Mouse (Mus musculus) liver, postnatal 0 days (tissue): ENCODE measurements around the gene Susd4. TPM values are rescaled to one million over a fixed set of nuclear protein-coding genes. Genes with fewer than 3 reads are reported as not detected.

Experiments
- ATAC-seq: fragments of 200-750 bp; cut with Nextera tagmentation; 2 replicates; pipeline ENCODE4 v1.8.0; 2017; ENCODE audit warnings: mild to moderate bottlenecking, moderate library complexity
- DNase-seq: peaks from one replicate; pipeline ENCODE4 v3.0.0-alpha.2; 2016
- H3K27ac ChIP-seq: fragments of 300-500 bp; sonication (generic); 2 replicates; pipeline ENCODE4 v1.5.1; 2014; ENCODE audit warnings: antibody characterized with exemption, moderate library complexity, mild to moderate bottlenecking, low read depth
- H3K27me3 ChIP-seq: fragments of 300-500 bp; sonication (generic); 2 replicates; pipeline ENCODE4 v1.6.1; 2014; ENCODE audit warnings: low read length, control low read depth, mixed read lengths; ENCODE audit not compliant: insufficient read depth
- H3K36me3 ChIP-seq: fragments of 300-500 bp; sonication (generic); replicated peaks from 2 replicates; pipeline ENCODE4 v1.6.1; 2014; ENCODE audit warnings: mild to moderate bottlenecking, control low read depth, low read length, moderate library complexity, mixed read lengths; ENCODE audit not compliant: insufficient read depth
- H3K4me1 ChIP-seq: fragments of 300-500 bp; sonication (generic); 2 replicates; pipeline ENCODE4 v1.6.1; 2014; ENCODE audit warnings: antibody characterized with exemption, mild to moderate bottlenecking, control low read depth; ENCODE audit not compliant: insufficient read depth
- H3K4me2 ChIP-seq: fragments of 300-500 bp; sonication (generic); 2 replicates; pipeline ENCODE4 v1.6.1; 2014; ENCODE audit warnings: low read depth, mild to moderate bottlenecking, low read length, moderate library complexity, mixed read lengths
- H3K4me3 ChIP-seq: fragments of 300-500 bp; sonication (generic); 2 replicates; pipeline ENCODE4 v1.5.1; 2014; ENCODE audit warnings: low read depth, low read length
- H3K9ac ChIP-seq: fragments of 300-500 bp; sonication (generic); replicated peaks from 2 replicates; pipeline ENCODE4 v1.6.1; 2014; ENCODE audit warnings: mild to moderate bottlenecking, moderate library complexity
- H3K9me3 ChIP-seq: fragments of 300-500 bp; sonication (generic); 2 replicates; pipeline ENCODE4 v1.6.1; 2016; ENCODE audit warnings: mild to moderate bottlenecking, control low read depth, low read length, mixed read lengths
- CTCF ChIP-seq: sonication (generic); IDR thresholded peaks from 2 replicates; pipeline ENCODE4 v1.5.1; 2016; ENCODE audit warnings: antibody characterized with exemption, low read depth
- EP300 ChIP-seq: IDR thresholded peaks from 2 replicates; pipeline ENCODE4 v1.6.1; 2016; ENCODE audit warnings: antibody characterized with exemption, low read depth, mild to moderate bottlenecking
- WGBS: fragments of 180-500 bp; shearing (Covaris S2); extraction: QIAGEN DNeasy Blood & Tissue Kit; methylation state at CpG from one replicate; pipeline ENCODE4 v1.1.7; 2014; ENCODE audit not compliant: insufficient replicate concordance; 5-methylcytosine and 5-hydroxymethylcytosine counted together
- polyA plus RNA-seq: library from polyadenylated mRNA; unstranded; fragments of >200 nt; fragmentation: Nextera tagmentation; extraction: Ambion mirVana; gene quantifications from 2 replicates; pipeline ENCODE4 v1.2.1, GENCODE M21; 2015

Gene Susd4
- polyA plus RNA-seq, 1 experiment from 2014 or later: 1.9 TPM

- Histone ChIP-seq H3K36me3 (no peaks in the 10 kb centered on the region), H3K4me3 (no peak overlapping the region), H3K9ac (no peak overlapping the region), H3K9me3 (no peaks in the 10 kb centered on the region), H3K4me2 (no peak overlapping the region), H3K4me1 (no peaks in the 10 kb centered on the region), H3K27me3 (no peaks in the 10 kb centered on the region), H3K27ac (no peak overlapping the region)
- WGBS: 83% methylated on average over 9 of the region's 9 CpGs
- no peak for ATAC-seq
- TF ChIP-seq EP300 (no peak), CTCF (no peak)
- DNase-seq: no peak
Observed at GRCm38 (mm10) chr1:182747081-182747480, 16.6 kb upstream of the Susd4 start.

- no peak overlapping the region for H3K4me3 ChIP-seq
- no peak overlapping the region for H3K4me2 ChIP-seq
- no peaks in the 10 kb centered on the region for H3K36me3 ChIP-seq
- H3K27me3 ChIP-seq: no peaks in the 10 kb centered on the region
- ATAC-seq (no peak), DNase-seq (no peak)
- no peaks in the 10 kb centered on the region for H3K4me1 ChIP-seq
- 77% methylated on average over 17 of the region's 17 CpGs for WGBS
- H3K9me3 ChIP-seq: no peaks in the 10 kb centered on the region
- no peak overlapping the region for H3K27ac ChIP-seq
- no peak for TF ChIP-seq CTCF
- no peak for TF ChIP-seq EP300
- no peak overlapping the region for H3K9ac ChIP-seq
Observed at GRCm38 (mm10) chr1:182747834-182748233, 15.8 kb upstream of the Susd4 start.

DNA sequence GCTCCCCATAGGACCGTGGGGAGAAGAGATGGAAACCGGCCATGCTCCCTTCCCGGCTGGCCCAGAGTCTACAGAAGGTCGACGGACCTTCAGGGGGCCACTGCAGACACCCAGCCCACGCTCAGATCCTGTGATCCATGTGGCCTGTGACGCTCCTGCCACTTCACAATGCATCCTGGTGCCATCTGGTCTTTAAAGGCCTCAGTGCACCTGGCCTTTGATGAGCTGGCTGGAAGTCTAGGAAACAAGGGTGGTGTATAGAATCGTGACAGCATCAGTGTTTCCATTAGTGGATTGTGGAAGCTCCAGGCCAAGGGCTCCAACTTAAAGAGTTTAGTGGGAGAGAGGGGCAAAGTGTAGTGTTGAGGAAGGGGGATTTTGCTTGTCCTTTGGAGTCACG is 14.6 kb upstream of the Susd4 start, which contains the start of gene Ccdc185:
Gene Ccdc185, minus strand, starts transcription at position 101 of the 400 bp plus-strand sequence.
- TF ChIP-seq CTCF: no peak
- TF ChIP-seq EP300: no peak
- no peak within 1 kb of the TSS for H3K4me2 ChIP-seq
- no peak for ATAC-seq
- DNase-seq: no peak
- H3K9me3 ChIP-seq: no peaks in the 10 kb centered on the region
- no peak within 1 kb of the TSS for H3K27ac ChIP-seq
- no peaks in the 10 kb centered on the region for H3K36me3 ChIP-seq
- H3K9ac ChIP-seq: no peak within 1 kb of the TSS
- H3K4me3 ChIP-seq: no peak within 1 kb of the TSS
- no peaks in the 10 kb centered on the region for H3K27me3 ChIP-seq
- WGBS: 81% methylated on average over 9 of the region's 9 CpGs
- H3K4me1 ChIP-seq: no peaks in the 10 kb centered on the region

GRCm38 (mm10) chr1:182751301-182751700 is 12.4 kb upstream of the Susd4 start:
- H3K4me3 ChIP-seq: no peak overlapping the region
- 77% methylated on average over 8 of the region's 8 CpGs for WGBS
- no peak overlapping the region for H3K4me2 ChIP-seq
- TF ChIP-seq EP300: no peak
- no peak for TF ChIP-seq CTCF
- no peak for ATAC-seq
- H3K4me1 ChIP-seq: no peaks in the 10 kb centered on the region
- no peak overlapping the region; the same call in 1 of the 2 replicates for H3K9ac ChIP-seq
- no peak overlapping the region for H3K27ac ChIP-seq
- H3K27me3 ChIP-seq: no peaks in the 10 kb centered on the region
- H3K9me3 ChIP-seq: no peaks in the 10 kb centered on the region
- DNase-seq: no peak
- H3K36me3 ChIP-seq: no peaks in the 10 kb centered on the region

GRCm38 (mm10) chr1:182753694-182754093 is 10.0 kb upstream of the Susd4 start:
- ATAC-seq: no peak
- Histone ChIP-seq H3K4me3 (no peak overlapping the region), H3K9ac (no peak overlapping the region), H3K4me1 (no peaks in the 10 kb centered on the region), H3K27me3 (no peaks in the 10 kb centered on the region), H3K9me3 (no peaks in the 10 kb centered on the region), H3K27ac (no peak overlapping the region), H3K36me3 (no peaks in the 10 kb centered on the region), H3K4me2 (no peak overlapping the region)
- WGBS: 81% methylated on average over 8 of the region's 8 CpGs
- TF ChIP-seq CTCF (no peak), EP300 (no peak)
- DNase-seq: no peak

DNA sequence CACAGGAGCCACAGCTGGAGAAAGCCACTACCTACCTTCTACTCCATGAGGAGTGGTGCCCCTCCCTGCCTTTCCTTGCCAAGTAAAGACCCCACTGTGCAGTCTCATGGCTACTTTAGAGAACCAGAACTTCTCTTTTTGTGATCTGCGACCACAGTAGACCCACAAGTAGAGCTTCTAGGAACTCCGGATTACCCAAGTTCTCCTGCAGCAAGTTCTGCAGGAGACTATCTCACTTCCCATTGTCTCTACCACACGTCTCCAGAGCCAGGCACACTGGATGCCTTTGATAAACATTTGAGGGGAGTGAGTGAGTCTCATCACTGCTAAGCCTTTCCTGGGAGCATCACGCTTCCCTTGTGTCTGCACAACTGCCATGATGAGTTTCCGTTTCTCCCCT is 8.8 kb upstream of the Susd4 start:
- Histone ChIP-seq H3K9ac (no peak overlapping the region), H3K4me2 (no peak overlapping the region), H3K27me3 (no peaks in the 10 kb centered on the region), H3K27ac (no peak overlapping the region), H3K36me3 (no peaks in the 10 kb centered on the region), H3K4me3 (no peak overlapping the region), H3K4me1 (no peaks in the 10 kb centered on the region), H3K9me3 (no peaks in the 10 kb centered on the region)
- DNase-seq: no peak
- ATAC-seq: no peak
- TF ChIP-seq CTCF (no peak), EP300 (no peak)
- WGBS: 59% methylated on average over 5 of the region's 5 CpGs

DNA sequence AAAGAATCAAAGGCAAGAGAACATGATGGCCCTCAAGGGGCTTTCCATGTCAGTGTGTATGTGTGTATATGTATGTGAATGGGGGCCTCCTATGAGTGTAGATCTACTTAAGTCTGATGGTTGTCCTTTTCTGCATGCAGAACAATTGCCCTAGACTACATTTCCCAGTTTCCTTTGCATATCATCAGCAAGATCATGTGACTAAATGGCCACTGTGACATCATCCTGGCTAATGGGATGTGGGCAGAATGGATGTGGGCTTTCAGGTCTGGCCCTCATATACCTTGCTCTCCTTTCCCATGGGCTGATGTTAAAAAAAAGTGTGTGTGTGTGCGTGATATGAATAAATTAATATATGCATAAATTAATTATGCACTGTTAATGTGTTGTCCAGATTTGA is 4.9 kb upstream of the Susd4 start:
- TF ChIP-seq EP300 (no peak), CTCF (no peak)
- no peak; the same call in 1 of the 2 replicates for ATAC-seq
- DNase-seq: no peak

More for the DNA sequence above, 4.9 kb upstream of the Susd4 start:
- Histone ChIP-seq H3K36me3 (no peaks in the 10 kb centered on the region), H3K4me1 (peaks cover 3% of the 10 kb centered on the region; the same call in 1 of the 2 replicates), H3K9ac (no peak overlapping the region), H3K27me3 (peaks cover 7% of the 10 kb centered on the region), H3K4me2 (no peak overlapping the region), H3K4me3 (no peak overlapping the region), H3K27ac (no peak overlapping the region), H3K9me3 (no peaks in the 10 kb centered on the region)
- WGBS: 80% methylated on average over 1 of the region's 1 CpGs
